Mouse (Mus musculus) stomach, embryonic 16.5 days (tissue): Measurements from ENCODE around the gene Zmym4. TPM values are rescaled to one million over a fixed set of nuclear protein-coding genes. Genes with fewer than 3 reads are reported as not detected.
A peak's percentile ranks its signal among the peaks of the same experiment; 100 is the strongest.

ENCODE experiments used
- ATAC-seq: fragments of 200-750 bp; cut with Nextera tagmentation; 2 replicates; pipeline ENCODE4 v1.8.0; 2017; ENCODE audit warnings: moderate number of reproducible peaks, moderate TSS enrichment; ENCODE audit not compliant: insufficient read depth, low FRiP score
- H3K27ac ChIP-seq: fragments of 300-500 bp; sonication (generic); 2 replicates; pipeline ENCODE4 v1.5.1; 2014; ENCODE audit warnings: low read length
- H3K27me3 ChIP-seq: fragments of 300-500 bp; sonication (generic); 2 replicates; pipeline ENCODE4 v1.6.1; 2014; ENCODE audit warnings: low read length, control low read depth, mixed read lengths; ENCODE audit not compliant: control insufficient read depth, insufficient read depth
- H3K36me3 ChIP-seq: fragments of 300-500 bp; sonication (generic); 2 replicates; pipeline ENCODE4 v1.6.1; 2014; ENCODE audit warnings: low read length; ENCODE audit not compliant: control insufficient read depth, insufficient read depth
- H3K4me1 ChIP-seq: fragments of 300-500 bp; sonication (generic); 2 replicates; pipeline ENCODE4 v1.6.1; 2014; ENCODE audit warnings: low read length, control low read depth, mixed read lengths; ENCODE audit not compliant: control insufficient read depth, insufficient read depth
- H3K4me2 ChIP-seq: fragments of 300-500 bp; sonication (generic); 2 replicates; pipeline ENCODE4 v1.6.1; 2014; ENCODE audit warnings: low read depth, low read length, mixed read lengths
- H3K4me3 ChIP-seq: fragments of 300-500 bp; sonication (generic); replicated peaks from 2 replicates; pipeline ENCODE4 v1.5.1; 2014; ENCODE audit warnings: mild to moderate bottlenecking, low read length
- H3K9ac ChIP-seq: fragments of 300-500 bp; sonication (generic); 2 replicates; pipeline ENCODE4 v1.6.1; 2014; ENCODE audit warnings: low read length
- H3K9me3 ChIP-seq: fragments of 300-500 bp; sonication (generic); replicated peaks from 2 replicates; pipeline ENCODE4 v1.6.1; 2016; ENCODE audit warnings: low read length, control low read depth; ENCODE audit not compliant: control insufficient read depth
- WGBS: fragments of 180-500 bp; shearing (Covaris S2); extraction: QIAGEN DNeasy Blood & Tissue Kit; methylation state at CpG from one replicate; pipeline ENCODE4 v1.1.7; 2014; 5-methylcytosine and 5-hydroxymethylcytosine counted together
- polyA plus RNA-seq: library from polyadenylated mRNA; unstranded; fragments of >200 nt; fragmentation: Nextera tagmentation; extraction: Ambion mirVana; gene quantifications from 2 replicates; pipeline ENCODE4 v1.2.1, GENCODE M21; 2015

Gene Zmym4
- polyA plus RNA-seq, 1 experiment from 2014 or later, result 16.6 TPM

DNA sequence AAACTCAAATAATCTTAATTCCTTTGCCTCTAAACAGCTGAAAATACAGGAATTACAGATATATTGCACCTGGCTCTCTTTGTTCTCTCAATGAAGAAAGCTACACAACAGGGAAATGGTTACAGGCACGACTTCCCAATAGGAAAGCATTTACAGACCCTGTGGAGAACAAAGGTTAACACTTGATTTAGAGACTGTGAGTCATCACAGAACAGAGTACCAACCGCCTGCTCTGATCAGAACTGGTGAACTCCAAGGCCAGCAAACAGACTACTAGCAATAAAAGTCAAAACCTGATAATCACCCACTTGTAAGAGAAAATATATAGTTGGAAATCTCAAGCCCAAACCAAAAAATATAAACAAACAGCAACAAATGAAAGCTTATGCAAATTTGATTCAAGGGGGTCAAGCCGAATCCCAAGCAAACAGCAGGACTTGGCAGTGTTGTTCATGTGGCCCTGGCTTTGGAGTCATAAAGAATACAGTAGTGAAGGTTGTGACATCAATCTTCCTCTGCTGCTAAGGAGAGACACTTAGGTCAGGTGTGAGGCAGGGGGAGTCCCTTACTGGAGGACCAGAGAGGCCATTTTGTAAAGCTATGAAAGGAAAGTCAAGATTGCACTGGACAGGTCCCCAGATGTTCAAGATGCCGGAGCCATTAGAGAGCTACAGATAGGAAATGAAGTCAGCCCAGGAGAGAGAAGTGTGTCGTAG lies 88.2 kb downstream of the Zmym4 start:
- ATAC-seq, result peak; percentile 71; the same call in 1 of the 2 replicates
- Histone ChIP-seq H3K4me3 (no peak overlapping the region), H3K9ac (no peak overlapping the region), H3K27ac (no peak overlapping the region), H3K4me2 (no peak overlapping the region), H3K27me3 (no peaks in the 10 kb centered on the region), H3K4me1 (no peaks in the 10 kb centered on the region), H3K36me3 (peaks cover 16% of the 10 kb centered on the region), H3K9me3 (no peaks in the 10 kb centered on the region)
- WGBS, result 79% methylated on average over 5 of the region's 5 CpGs

- no peak for ATAC-seq
- Histone ChIP-seq H3K9me3 (no peaks in the 10 kb centered on the region), H3K36me3 (0 out of 2 replicates have a peak, but pooled peaks cover 7% of the 10 kb centered on the region), H3K4me3 (no peak overlapping the region), H3K27ac (no peak overlapping the region), H3K9ac (no peak overlapping the region), H3K4me2 (no peak overlapping the region), H3K4me1 (no peaks in the 10 kb centered on the region), H3K27me3 (no peaks in the 10 kb centered on the region)
- WGBS, result 63% methylated on average over 7 of the region's 7 CpGs
Measured at GRCm38 (mm10) chr4:126872717-126873116, 95.2 kb downstream of the Zmym4 start.

DNA sequence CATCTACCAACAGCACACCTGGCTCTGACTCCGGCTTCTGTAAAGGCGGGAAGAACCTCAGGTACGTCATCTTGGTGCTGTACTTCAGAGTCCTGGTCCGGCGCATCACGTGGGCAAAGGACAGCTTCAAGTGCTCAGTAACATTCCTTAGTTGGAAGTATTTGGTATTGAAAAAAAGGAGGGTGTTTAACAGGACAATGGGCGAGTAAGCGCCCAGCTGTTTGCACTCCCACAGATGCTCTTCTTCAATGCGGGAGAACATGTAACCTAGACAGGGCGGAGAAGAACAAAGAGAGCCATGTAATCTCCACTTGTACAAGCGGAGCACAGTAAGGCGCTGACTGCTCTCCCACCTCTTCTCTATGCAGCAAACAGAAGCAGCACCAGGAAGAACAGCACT lies 99.2 kb downstream of the Zmym4 start:
- H3K4me3 ChIP-seq, result no peak overlapping the region
- ATAC-seq, result no peak
- WGBS, result 89% methylated on average over 12 of the region's 12 CpGs
- no peaks in the 10 kb centered on the region for H3K27me3 ChIP-seq
- no peaks in the 10 kb centered on the region for H3K9me3 ChIP-seq
- no peak overlapping the region for H3K4me2 ChIP-seq
- H3K36me3 ChIP-seq, result peaks cover 6% of the 10 kb centered on the region; the same call in 1 of the 2 replicates
- H3K27ac ChIP-seq, result no peak overlapping the region
- no peaks in the 10 kb centered on the region for H3K4me1 ChIP-seq
- H3K9ac ChIP-seq, result no peak overlapping the region

- no peaks in the 10 kb centered on the region for H3K4me1 ChIP-seq
- no peak for ATAC-seq
- no peak overlapping the region for H3K4me3 ChIP-seq
- H3K9me3 ChIP-seq, result no peaks in the 10 kb centered on the region
- no peak overlapping the region for H3K4me2 ChIP-seq
- peaks cover 13% of the 10 kb centered on the region for H3K36me3 ChIP-seq
- no peak overlapping the region for H3K27ac ChIP-seq
- no peak overlapping the region for H3K9ac ChIP-seq
- 79% methylated on average over 11 of the region's 11 CpGs for WGBS
- H3K27me3 ChIP-seq, result no peaks in the 10 kb centered on the region
Measured at GRCm38 (mm10) chr4:126861514-126862266, 106.2 kb downstream of the Zmym4 start.

DNA sequence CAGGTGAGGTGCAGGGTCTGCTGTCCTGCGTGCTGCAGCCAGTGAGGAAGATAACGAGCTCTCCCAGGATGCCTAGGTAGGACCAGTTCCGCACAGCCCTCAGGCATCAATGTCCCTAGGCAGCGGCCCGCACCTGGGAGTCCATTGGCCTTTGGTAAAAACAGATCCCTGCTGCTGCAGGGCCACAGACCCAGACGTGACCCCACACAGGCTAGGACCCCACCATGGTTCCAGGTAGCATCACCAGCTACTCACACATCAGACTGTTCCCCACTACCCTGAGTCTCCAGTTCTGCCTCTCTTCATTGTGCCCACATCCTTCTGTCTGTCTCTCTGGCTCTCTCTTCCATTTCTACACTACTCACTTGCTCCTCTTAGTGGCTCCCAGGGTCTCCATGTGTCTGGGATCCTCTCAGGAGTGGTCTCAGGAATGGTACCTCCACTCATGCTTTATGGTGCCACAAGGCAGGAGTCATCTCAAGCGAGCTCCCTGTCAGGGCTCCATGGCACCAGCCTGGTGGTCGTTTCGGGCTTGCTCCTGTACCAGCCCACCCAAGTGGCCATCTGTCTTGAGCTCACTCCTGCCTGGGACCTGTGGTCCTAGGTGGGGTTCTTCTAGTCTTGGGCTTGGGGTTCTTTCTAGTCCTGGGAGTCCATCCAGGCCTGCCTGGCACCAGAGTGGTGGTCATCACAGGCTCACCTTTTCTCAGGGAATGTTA lies 107.5 kb downstream of the Zmym4 start:
- H3K9ac ChIP-seq, result no peak overlapping the region
- no peaks in the 10 kb centered on the region for H3K27me3 ChIP-seq
- H3K36me3 ChIP-seq, result peaks cover 13% of the 10 kb centered on the region
- H3K4me3 ChIP-seq, result no peak overlapping the region
- 90% methylated on average over 9 of the region's 9 CpGs for WGBS
- no peaks in the 10 kb centered on the region for H3K9me3 ChIP-seq
- H3K4me1 ChIP-seq, result no peaks in the 10 kb centered on the region
- H3K4me2 ChIP-seq, result no peak overlapping the region
- no peak for ATAC-seq
- H3K27ac ChIP-seq, result no peak overlapping the region

DNA sequence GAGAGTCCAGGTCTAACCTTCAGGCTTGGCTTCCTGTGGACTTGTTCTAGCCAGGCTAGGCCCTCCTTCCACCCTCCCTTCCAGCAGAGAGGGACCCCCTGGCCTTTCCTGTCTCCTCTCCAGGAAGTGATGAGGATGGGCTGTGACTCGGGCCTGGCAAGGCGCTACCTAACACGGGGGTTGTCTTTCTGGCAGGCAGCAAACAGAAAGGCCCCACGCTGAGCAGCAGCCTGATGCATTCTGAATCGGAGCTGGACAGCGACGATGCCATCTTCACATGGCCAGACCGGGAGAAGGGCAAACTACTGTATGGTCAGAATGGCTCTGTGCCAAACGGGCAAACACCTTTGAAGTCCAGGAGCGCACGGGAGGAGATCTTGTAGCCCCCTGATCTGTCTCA lies 115.0 kb downstream of the Zmym4 start:
- Histone ChIP-seq H3K4me3 (no peak overlapping the region), H3K4me1 (no peaks in the 10 kb centered on the region), H3K9ac (no peak overlapping the region), H3K27ac (no peak overlapping the region), H3K9me3 (no peaks in the 10 kb centered on the region), H3K4me2 (no peak overlapping the region), H3K36me3 (no peaks in the 10 kb centered on the region), H3K27me3 (no peaks in the 10 kb centered on the region)
- no peak for ATAC-seq
- WGBS, result 66% methylated on average over 11 of the region's 11 CpGs

DNA sequence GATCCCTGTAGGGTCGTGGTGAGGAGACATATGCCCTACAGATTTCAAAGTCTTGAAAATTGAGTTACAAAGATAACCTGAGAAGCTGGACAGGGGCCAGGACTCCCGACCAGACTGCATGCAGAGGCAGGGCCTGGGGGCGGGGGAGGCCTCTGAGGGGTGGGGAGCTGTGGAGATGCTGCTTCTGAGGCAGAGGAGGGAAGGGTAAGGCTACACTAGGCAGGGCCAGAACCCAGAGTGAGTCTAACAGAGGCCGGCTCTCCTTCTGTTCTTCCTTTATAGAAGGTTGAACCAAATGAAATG lies 117.2 kb downstream of the Zmym4 start:
- no peak for ATAC-seq

DNA sequence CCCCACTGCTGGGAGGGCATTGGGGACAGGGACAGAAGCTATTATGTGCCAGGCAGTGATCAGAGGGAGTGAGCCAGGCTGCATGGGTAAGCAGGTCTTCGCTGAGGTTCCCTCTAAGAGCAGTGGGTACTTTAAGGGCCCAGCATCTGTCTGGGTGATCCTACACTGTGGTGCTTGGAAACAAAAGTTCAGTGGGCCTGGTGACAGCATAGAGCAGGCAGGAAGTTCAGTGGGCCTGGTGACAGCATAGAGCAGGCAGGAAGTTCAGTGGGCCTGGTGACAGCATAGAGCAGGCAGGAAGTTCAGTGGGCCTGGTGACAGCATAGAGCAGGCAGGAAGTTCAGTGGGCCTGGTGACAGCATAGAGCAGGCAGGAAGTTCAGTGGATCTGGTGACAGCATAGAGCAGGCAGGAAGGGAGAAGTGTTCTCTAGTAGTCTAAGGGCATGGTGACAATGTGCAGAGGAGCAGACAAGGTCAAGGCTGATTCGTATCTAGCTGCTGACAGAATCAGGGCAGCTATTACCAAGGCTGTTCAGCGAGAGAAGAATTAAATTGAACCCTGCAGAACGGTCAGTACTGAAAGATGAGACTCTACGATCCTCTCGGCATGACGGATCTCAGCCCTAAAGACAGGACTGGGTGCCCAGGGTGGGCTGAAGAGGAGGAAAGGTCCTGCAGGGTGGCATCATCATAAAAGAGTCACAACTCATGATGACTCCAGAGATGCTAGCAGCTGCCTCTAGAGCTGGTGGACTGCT lies 117.7 kb downstream of the Zmym4 start:
- Histone ChIP-seq H3K9me3 (no peaks in the 10 kb centered on the region), H3K9ac (peak overlapping the region; percentile 15; the same call in 1 of the 2 replicates), H3K27ac (no peak overlapping the region; the same call in 1 of the 2 replicates), H3K27me3 (no peaks in the 10 kb centered on the region), H3K4me3 (no peak overlapping the region), H3K4me2 (no peak overlapping the region), H3K4me1 (no peaks in the 10 kb centered on the region), H3K36me3 (no peaks in the 10 kb centered on the region)
- ATAC-seq, result no peak
- 66% methylated on average over 7 of the region's 7 CpGs for WGBS

More for the DNA sequence above, 117.2 kb downstream of the Zmym4 start:
- Histone ChIP-seq H3K4me2 (no peak overlapping the region), H3K4me3 (no peak overlapping the region), H3K27ac (no peak overlapping the region), H3K9ac (no peak overlapping the region), H3K4me1 (no peaks in the 10 kb centered on the region), H3K27me3 (no peaks in the 10 kb centered on the region), H3K9me3 (no peaks in the 10 kb centered on the region), H3K36me3 (no peaks in the 10 kb centered on the region)
- 52% methylated on average over 4 of the region's 4 CpGs for WGBS
